Comparison of ENCODE assay signal across 8 mouse cellular contexts in the genomic region with DNA sequence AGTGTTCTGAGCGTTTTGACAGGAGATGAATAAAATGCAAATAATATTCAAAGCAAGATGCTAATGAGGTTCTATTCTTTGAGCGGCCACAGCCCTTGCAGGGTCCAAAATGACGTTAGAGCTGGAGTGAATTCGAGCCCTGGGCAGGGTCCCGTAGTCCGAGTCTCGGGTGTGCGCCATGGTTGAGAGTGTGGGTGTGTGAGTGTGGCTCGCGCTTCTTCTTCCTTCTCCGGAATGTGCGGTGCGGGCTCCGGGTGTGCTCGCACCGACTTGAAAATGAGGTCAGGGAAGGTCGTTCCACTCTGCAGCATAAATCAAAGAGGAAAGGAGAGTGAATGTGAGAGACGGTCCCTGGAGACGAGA. TPM values are rescaled to one million over a fixed set of nuclear protein-coding genes. Genes with fewer than 3 reads are reported as not detected.
DNase-seq lines count a peak whose midpoint lies in the region; ATAC-seq lines count a peak whose summit lies in the region.

No protein-coding gene starts in this region.

- WGBS in embryonic facial prominence, embryonic 15.5 days = 1% methylated on average over 19 of the region's 19 CpGs
- 2% methylated on average over 19 of the region's 19 CpGs for WGBS in limb, embryonic 15.5 days

- no peak overlapping the region for H3K9ac ChIP-seq in embryonic facial prominence, embryonic 15.5 days
- no peak overlapping the region for H3K9ac ChIP-seq in limb, embryonic 15.5 days

- peak overlapping the region; percentile 30 for H3K4me3 ChIP-seq in embryonic facial prominence, embryonic 15.5 days (replicated peaks)
- peak overlapping the region; percentile 30; the same call in 1 of the 2 replicates for H3K4me3 ChIP-seq in limb, embryonic 15.5 days

- H3K36me3 ChIP-seq in embryonic facial prominence, embryonic 15.5 days = no peaks in the 10 kb centered on the region
- H3K36me3 ChIP-seq in limb, embryonic 15.5 days = no peaks in the 10 kb centered on the region

- peaks cover 66% of the 10 kb centered on the region for H3K27me3 ChIP-seq in embryonic facial prominence, embryonic 15.5 days
- H3K27me3 ChIP-seq in limb, embryonic 15.5 days = peaks cover 50% of the 10 kb centered on the region

- DNase-seq in kidney, postnatal 10 days = peak; percentile 20
- DNase-seq in kidney, adult 9 months = no peak
- peak; percentile 29 for DNase-seq in retina, embryonic 14.5 days (ENCODE audit: low spot score)
- no peak for DNase-seq in adrenal gland, adult 18-20 months (ENCODE audit: low spot score in 2 of 2)
- no peak for DNase-seq in cerebellum, adult 8-10 months
- DNase-seq in right cerebral cortex, postnatal 36 days (ENCODE audit: low spot score in 2 of 2) = no peak

- no peak for ATAC-seq in embryonic facial prominence, embryonic 15.5 days (ENCODE audit: insufficient number of reproducible peaks, low FRiP score, low TSS enrichment, low read depth)
- ATAC-seq in limb, embryonic 15.5 days (ENCODE audit: insufficient number of reproducible peaks, low FRiP score, low TSS enrichment, low read depth) = no peak

- H3K4me2 ChIP-seq in embryonic facial prominence, embryonic 15.5 days (replicated peaks) = peak overlapping the region; percentile 55
- H3K4me2 ChIP-seq in limb, embryonic 15.5 days = peak overlapping the region; percentile 57

- no peaks in the 10 kb centered on the region for H3K9me3 ChIP-seq in embryonic facial prominence, embryonic 15.5 days (replicated peaks)
- H3K9me3 ChIP-seq in limb, embryonic 15.5 days = no peaks in the 10 kb centered on the region

- peaks cover 55% of the 10 kb centered on the region for H3K4me1 ChIP-seq in embryonic facial prominence, embryonic 15.5 days
- H3K4me1 ChIP-seq in limb, embryonic 15.5 days = peaks cover 58% of the 10 kb centered on the region

- H3K27ac ChIP-seq in embryonic facial prominence, embryonic 15.5 days (replicated peaks) = no peak overlapping the region
- H3K27ac ChIP-seq in limb, embryonic 15.5 days = 0 out of 2 replicates have a peak overlapping the region, but pooled peaks have one; percentile 4

RNA-seq across cellular contexts. Expression of gene 1700067P10Rik, which starts 9.4 kb away (rescaled TPM):
- polyA plus RNA-seq in embryonic facial prominence, embryonic 15.5 days (2015; fragmentation: Nextera tagmentation; extraction: Ambion mirVana) = not detected in 2 replicates
- not detected in 2 replicates for polyA plus RNA-seq in limb, embryonic 15.5 days (2015; fragmentation: Nextera tagmentation; extraction: Ambion mirVana)
- not detected for total RNA-seq in adrenal gland, adult 18-20 months (2021)

RNA-seq across cellular contexts. Expression of gene 9830107B12Rik, which starts 47.6 kb away (rescaled TPM):
- polyA plus RNA-seq in embryonic facial prominence, embryonic 15.5 days (2015; fragmentation: Nextera tagmentation; extraction: Ambion mirVana) = not detected in 2 replicates
- polyA plus RNA-seq in limb, embryonic 15.5 days (2015; fragmentation: Nextera tagmentation; extraction: Ambion mirVana) = 0.12 TPM in 1 of 2 replicates, not detected in the other
- total RNA-seq in adrenal gland, adult 18-20 months (2021) = not detected

Comparison
In these comparisons a context has a peak if more than half of its experiments do, and no peak if none do; other contexts are left out.
1. DNase-seq: peak in kidney, postnatal 10 days (single experiment) and retina, embryonic 14.5 days (single experiment); none in kidney, adult 9 months (single experiment), adrenal gland, adult 18-20 months (0 of 2), cerebellum, adult 8-10 months (single experiment) and right cerebral cortex, postnatal 36 days (0 of 2).